Mouse (Mus musculus) heart, adult 2 months (tissue): ENCODE data around the gene Bcap29.

Experiments
- CTCF ChIP-seq: fragments of 200-600 bp; IDR thresholded peaks from 2 replicates; pipeline ENCODE4 v1.8.1; 2022; ENCODE audit warnings: antibody characterized with exemption, mild to moderate bottlenecking, moderate library complexity
- POLR2A ChIP-seq: fragments of 200-500 bp; IDR thresholded peaks from 2 replicates; pipeline ENCODE4 v1.6.1; 2011; ENCODE audit warnings: mild to moderate bottlenecking, low read depth, low read length, control low read depth; ENCODE audit not compliant: insufficient read depth

- TF ChIP-seq POLR2A (0 out of 2 replicates have a peak, but pooled peaks have one; percentile 23), CTCF (no peak)
Observed at GRCm38 (mm10) chr12:31634343-31635239, at the start of gene Bcap29.
